Mouse (Mus musculus) heart, adult 8-10 months (tissue): ENCODE data around the gene Stk33. TPM values are rescaled to one million over a fixed set of nuclear protein-coding genes. Genes with fewer than 3 reads are reported as not detected.

Experiments
- DNase-seq: peaks from one replicate; pipeline ENCODE4 v3.0.0; 2022; ENCODE audit warnings: low spot score
- total RNA-seq, 4 experiments: library from RNA; stranded (reverse); gene quantifications; 2 replicates each; pipeline ENCODE4 v1.2.4; 2022

The Stk33 gene
- total RNA-seq, 4 experiments from 2014 or later, result 0.14 to 0.25 TPM; not detected in 2

DNA sequence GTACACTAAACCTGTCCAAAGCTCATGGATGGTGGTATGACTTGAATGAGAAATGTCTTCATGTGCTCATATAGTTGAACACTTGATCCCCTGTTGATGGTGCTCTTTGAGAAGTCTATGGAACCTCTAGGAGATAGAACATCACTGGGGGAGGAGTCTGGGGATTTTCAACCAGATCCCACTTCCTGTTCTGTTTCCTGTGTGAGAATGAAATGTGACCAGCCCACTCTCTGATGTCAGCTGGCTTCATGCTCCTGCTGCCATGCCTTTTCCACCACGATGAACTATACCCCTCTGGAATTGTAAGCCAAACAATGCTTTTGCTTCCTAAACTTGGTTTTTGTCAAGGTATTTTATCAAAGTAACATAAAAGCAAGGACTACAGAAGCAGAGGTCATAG is 81.0 kb downstream of the Stk33 start:
- no peak for DNase-seq

DNA sequence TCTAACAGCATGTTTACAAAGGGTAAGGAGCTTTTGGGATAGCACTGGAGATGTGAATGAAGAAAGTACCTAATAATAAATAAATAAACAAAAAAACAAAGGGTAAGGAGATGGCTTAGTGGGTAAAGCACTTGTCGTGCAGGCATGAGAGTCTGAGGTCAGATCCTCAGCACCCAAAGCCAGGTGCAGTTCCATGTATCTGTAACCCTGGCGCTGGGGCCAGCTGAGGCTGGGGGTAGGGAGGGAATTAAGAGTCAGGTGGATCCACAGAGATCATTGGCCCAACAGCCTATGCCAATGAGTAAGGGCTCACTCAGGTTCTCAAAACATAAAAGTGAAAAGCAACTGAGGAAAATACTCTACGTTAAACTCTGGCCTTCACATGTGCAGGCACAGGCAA is 91.6 kb downstream of the Stk33 start:
- no peak for DNase-seq

DNA sequence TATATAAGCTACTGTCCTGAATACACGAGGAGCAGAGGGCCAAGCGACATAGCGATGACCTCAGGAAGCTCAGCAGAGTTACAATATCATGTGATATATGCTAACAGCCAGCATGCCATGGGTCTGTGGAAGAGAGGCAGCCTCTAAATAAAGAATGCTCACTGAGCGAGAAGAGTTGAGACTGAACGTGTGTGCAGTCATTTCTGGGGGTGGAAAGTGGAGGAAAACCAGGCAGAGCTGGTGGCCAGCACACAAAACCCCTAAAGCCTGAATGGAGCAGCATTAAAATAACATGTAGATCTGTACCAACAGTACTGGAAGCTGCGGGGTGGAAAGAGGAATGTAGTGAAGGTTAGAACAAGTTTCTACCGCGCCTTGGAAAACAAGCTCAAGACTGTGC is 107.2 kb downstream of the Stk33 start:
- no peak for DNase-seq

DNA sequence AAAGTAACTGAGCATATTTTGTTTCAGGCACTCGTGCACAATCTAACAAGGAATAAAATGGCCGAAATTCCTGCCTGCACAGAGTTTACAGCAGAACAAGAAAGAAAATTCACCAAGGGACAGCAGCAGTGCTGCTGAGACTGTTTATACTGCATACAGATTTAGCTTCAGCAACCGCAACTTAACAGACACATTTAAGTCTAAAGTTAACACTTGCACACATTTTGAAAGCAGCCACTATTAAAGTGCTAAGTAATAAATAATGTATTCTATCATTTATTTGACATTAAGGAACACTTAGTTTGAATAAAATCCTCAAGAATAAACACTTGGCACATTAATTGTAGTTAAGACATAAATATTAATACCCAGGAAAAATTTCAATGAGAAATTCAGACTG is 110.1 kb downstream of the Stk33 start:
- no peak for DNase-seq

DNA sequence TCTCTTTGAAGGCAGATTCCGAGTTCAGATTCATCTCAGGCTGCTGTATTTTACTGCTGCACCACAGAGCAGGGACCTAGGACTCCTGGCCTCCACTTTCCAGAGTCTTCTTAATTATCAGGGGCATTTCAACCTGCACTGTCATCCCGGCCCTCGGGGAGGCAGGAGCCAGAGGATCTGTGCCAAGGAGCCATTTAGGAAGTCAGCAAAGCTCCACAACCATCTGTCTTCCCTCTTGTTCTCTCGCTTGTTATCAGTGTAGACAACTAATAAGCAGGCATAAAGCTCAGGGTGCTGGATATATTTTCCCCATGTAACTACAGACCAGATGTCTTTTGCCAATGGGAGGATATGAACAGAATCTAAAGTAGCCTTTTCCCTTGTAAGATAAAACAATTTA is 112.1 kb downstream of the Stk33 start:
- DNase-seq, result no peak

DNA sequence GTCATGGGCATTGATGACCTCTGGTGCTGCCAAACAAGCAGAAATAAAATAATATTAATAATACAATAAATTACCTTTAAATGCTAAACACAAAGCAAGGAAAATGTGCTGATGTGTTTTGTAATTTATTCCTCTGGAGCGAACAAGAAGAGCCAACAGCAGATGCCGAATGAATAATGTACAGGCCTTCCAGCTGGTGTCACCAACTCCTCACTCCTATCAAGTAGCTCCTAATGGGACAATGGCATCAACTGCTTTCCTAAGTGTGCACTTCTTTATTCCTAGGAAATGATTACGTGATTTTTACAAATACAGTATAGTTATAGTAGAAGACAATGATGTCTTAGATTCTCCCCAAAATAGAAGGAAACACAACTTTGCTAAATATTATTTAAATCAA is 113.2 kb downstream of the Stk33 start:
- no peak for DNase-seq

DNA sequence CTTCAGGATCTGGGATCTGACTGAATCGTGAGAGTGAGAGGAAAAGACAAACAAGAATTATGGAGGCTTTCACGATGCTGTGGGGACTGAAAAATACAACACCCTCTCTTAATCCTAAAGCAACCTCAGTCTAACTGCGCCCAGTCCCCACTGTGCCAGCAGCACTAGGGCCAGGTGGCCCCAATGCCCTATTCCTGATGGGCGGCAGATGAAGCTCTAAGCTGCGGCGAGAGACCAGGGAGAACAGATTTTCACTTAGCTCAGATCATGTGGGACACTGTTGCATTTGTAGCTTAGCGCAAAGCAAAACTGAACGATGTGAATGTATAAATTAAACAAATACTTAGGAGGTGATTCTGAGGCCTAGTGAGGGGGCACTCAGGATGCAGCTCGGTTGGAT is 113.7 kb downstream of the Stk33 start:
- DNase-seq, result no peak

DNA sequence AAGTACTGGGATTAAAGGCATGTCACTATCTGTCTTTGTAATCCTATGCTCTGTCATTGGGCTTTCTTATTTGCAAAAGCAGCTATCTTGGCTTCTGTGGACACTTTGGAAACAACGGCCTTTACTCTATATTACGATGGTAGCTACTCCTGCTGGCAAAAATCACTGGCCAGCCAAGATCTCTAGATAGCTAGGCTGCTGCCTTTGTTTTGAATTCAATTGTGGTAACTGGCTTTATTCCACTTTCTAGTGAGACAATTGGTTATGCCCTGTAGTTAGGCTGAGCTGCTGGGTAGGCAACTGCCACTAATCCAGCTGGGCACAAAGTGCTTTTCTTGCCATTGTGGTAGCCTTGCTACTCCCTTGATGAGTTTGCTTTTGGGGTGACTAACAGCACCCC is 129.4 kb downstream of the Stk33 start:
- DNase-seq, result no peak

DNA sequence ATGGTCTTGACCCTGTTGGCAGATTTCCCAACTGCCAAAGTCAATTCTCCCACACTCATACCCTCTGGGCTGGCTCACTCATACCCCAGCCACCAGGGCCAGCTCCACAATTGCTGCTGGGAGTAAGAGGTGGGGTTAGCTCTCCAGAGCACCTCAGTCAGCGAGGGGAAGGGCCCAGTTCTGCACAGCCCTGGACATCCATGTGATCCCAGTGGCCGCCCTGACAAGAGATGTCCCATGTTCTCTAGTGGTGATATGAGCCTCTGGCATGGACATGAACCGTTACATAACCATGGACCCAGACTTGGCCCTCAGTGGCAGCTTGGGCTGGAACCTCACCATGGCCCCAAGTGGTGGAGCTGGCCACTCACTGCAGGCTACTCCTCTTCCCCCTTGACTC is 143.1 kb downstream of the Stk33 start:
- no peak for DNase-seq

DNA sequence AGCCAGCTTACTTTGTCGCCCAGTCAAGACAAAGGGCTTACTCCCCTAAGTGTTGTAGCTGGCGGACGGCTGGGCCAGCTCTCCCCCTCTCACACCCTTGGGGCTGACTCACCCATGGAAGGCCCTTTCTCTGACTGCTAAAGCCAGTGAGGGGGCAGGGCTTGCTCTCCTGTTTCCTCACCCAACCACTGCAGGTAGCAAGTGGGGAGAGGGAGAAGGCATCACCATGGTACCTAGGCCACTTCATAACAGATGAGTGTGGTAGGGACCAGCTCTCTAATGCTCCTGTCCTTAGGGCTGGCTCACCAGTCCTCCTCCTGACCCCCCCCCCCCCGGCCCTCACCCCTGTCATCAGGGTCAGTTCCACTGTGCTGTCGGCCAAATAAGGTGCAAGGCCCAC is 143.5 kb downstream of the Stk33 start:
- no peak for DNase-seq

DNA sequence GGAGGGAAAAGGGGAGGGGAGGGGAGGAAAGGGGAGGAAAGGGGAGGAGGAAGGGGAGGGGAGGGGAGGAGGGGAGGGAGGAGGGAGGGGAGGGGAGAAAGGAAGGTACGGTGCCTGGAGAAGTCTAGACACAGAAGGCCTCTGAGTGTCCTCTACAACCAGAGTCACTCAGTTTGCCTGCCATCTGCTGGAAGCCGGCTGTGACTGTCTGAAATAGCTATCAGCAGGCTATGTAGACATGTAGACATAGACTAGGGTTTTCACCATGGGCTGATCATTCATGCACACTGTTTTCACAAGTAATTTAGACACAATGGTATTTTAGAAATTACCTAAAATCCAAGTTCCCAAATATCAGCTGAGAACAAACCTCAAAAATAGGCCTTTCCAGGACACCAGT is 148.4 kb downstream of the Stk33 start:
- DNase-seq, result no peak

DNA sequence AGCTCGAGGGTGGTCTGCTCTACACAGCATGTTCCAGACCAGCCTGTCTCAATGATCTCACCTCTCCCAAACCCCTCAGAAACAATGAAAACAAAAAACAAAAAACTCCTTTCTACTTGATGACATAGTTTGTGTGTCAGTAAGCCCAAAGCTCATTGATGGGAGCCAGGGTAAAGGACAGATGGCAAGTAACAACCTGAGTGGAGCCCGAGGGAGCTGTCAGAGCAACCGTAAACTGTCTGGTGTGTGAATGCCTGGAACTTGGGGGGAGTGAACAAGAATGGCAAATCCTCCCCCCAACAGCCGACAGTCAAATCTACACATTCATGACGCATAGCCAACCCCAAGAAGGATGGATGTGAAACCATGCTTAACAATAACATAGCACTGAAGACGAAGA is 149.8 kb downstream of the Stk33 start:
- no peak for DNase-seq

DNA sequence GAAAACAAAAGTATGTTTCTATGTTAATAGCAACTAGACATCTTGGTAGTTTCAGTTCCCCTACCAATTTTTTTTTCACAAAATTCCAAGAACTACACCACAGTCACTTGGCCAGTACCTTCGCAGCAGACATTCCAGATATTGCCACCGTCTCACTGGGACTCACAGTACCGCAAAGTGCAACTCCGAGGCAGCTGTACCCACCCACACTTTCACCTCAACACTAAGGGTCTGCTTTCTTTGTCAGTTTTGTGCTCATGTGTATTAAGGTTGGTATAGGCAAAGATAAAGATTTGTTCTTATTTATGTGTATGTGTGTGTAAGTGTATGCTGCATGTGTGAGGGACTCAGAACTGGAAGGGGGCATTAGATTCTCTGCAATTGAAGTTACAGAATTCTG is 156.8 kb downstream of the Stk33 start:
- no peak for DNase-seq

DNA sequence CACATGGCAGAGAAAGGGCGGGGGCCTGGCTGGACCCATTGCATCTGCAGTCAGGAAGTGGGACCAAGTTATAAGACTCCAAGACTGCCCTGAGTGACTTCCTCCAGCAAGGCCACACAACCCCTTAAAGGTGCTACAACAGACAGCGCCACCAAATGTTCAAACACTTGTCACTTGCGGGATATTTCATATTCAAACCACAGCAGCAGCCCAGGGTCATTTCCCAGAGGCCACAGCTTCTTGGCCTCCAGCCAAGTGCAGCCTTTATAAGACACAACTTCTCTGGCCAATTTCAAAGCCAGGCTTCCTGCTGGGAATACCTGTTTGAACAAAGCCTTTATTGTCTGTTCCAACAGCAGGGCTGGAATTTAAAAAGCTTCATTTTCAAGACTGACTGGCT is 162.3 kb downstream of the Stk33 start:
- peak; percentile 17 for DNase-seq

DNA sequence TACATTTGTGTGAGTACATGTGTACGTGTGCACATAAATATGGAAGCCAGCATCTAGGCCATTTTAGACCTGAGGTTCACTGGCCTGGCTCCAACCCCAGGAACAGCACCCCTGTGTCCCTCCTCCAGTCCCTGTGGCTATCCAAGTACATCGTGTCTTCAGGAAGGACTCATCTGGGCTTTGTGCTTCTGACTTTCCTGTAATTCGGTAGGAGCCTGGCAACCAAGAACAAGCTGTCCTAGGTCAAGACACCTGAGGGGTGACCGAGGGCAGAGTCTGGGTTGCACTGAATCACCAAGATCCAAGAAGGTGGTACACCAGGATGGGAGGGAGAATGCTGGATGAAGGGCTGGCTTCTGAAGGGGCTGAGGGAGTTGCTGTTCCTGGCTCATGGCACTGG is 163.0 kb downstream of the Stk33 start:
- DNase-seq, result no peak

DNA sequence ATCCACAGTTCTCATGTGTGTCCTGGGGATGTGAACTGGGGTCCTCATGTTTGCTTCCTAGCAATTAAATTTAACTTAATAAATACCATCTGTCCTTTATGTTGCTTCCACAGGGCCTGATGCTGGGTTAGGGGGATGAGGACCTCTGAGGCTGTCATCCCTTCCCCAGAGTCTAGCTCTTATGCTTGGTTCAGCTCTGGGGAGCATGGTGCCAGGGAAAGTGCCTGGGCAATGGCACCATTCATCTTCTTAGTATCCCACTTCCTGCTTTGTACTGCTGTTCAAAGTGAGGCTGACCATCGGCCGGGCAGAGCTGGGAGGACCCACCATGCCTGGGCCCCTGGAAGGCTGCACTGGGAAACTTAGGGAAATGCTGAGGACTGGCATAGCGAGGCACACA is 163.7 kb downstream of the Stk33 start:
- no peak for DNase-seq

DNA sequence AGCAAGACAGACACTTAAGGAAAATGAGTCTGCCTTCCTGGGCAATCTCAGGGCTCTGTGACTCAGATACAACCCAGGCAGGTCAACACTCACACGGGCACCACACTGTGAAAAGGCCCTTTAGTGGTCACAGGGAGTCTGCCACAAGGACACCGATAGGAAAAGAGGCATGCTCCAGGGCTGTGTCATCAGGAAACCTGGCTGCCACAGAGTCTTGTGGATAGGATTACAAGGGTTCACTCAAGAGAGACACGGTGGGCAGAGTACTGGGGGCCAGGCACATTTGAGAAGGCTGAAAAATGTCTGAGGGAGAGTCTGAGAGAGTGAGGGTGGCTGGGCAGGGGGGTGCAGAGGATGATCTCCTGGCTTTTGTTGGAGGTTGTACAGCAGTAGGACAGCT is 164.6 kb downstream of the Stk33 start:
- no peak for DNase-seq

DNA sequence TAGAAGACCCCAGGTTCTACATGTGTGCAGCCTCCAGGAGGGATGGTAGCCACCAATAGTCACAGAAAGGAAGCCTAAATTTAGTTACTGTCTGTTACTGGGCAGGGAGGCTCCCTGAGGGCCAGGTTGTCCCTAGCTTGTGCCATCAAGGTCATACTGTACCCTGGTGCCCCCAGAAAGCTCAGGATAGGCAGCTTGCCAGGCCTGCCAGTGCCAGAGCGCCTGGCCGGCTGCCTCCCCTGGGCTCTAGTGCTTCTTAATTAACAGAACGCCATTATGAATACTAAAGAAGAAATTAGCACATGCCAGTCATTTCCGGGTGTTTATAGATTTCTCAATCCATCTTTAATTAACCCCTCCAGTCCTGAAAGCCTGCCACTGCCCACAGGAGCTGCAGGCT is 169.8 kb downstream of the Stk33 start:
- DNase-seq, result peak; percentile 39

DNA sequence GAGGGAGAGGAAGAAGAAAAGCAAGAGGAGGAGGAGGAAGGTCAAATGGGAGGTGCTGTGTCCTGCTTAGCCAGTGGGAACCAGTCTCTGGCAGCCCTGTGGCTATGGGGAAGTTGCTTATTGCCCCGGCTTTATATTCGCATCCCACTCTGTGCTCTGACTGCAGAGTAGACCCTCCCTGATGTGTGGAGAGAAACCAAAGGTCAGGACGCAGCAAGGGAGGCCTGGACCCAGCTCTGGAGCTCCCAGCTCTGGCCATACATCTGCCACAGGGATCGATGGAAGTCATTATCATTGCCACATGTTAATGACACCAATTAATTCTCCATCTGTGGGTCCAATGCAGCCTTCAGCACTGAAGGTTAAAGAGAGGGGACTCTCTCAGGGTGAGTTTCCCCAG is 171.5 kb downstream of the Stk33 start:
- DNase-seq, result no peak

DNA sequence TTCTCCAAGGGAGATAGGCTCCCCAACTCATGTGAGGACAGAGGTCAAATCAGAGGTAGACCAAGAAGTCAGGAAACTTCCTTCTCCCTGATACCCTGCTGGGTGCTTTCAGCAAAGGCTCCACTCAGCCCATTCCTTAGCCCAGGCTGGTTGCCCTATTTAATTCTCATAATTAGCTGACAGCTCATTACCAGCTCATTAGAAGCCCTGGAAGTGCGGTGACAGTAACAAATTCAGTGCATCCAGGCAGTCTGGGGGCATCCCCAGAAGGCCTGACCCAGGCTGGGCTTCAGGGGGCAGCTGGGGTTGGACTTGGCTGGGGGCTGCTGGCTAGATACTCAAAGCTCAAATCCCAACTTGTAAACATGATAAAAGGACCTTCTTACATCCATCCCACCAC is 172.7 kb downstream of the Stk33 start:
- DNase-seq, result no peak

DNA sequence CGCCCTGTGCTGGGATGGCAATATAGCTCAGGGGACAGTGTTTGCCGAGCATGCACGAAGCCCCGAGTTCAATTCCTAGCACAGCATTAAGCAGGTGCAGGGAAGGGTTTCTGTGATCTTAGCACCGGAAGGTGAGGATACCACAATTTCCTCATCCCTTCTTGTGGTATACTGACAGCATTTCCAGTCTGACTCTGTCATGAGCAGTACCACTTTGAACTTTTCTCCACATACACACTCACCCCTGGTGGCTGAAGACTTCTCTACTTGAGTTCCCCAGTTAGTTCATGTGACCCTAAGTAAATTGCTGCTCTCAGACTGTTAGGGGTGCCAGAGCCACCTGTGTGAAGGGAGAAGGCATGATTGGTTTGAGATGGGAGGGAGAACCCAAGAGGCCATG is 173.3 kb downstream of the Stk33 start:
- DNase-seq, result no peak

DNA sequence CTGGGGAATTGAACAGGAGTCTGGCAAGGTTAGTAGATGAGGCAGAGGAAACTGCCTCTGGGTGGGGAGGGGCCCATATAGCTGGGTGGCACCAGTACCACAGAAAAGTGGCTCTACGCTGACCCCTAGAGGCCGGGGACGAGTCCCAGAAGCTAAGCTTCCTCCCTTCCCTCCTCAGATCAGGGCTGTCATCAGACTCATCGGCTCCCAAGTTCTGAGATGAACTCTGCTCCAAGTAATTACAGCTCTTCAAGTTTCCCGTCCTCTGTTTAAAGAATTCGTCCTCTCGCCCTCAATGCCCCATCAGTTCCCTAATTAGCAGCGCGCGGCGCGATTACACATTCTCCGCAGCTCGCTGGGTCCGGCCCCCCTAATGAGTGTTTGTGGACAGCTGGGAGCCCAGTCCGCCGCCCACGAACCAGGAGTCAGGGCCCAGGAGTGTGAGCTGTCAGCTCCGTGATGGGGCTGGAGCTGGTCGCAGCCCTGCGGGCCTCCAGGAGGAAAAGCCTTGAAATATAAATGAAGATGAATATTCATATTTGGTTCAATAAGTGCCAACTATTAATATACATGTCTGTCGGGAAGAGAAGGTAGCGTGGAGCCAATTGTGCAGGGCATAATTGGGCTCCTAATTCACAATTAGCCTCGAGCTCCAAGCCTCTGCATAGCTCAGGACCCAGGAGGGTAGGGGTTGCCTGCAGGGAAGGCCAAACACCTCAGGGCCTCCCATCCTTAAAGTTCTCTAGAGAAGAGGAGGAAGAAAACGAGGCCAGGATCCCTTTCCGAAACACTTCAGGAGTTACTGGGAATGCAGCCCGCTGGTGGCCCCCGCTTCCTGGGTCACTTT is 183.2 kb downstream of the Stk33 start:
- DNase-seq, result peak; percentile 28

DNA sequence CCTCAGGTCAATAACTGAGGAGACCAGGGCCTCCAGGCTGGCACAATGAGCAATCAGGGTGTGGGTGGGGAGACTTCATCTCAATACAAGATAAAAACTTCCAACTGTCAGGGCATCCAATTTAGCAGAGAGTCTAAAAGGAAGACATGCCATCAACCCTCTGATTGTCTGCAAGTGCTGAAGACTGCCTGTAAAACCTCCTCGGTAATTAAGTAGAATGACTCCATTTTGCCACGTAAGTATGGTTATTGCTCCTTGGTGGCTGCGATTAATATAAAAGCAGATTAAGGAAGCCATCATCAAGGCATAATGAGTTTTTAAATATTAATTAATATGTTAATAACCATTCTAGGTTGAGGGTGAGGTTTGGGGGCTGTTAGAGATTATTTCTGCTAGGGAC is 187.5 kb downstream of the Stk33 start:
- no peak for DNase-seq

DNA sequence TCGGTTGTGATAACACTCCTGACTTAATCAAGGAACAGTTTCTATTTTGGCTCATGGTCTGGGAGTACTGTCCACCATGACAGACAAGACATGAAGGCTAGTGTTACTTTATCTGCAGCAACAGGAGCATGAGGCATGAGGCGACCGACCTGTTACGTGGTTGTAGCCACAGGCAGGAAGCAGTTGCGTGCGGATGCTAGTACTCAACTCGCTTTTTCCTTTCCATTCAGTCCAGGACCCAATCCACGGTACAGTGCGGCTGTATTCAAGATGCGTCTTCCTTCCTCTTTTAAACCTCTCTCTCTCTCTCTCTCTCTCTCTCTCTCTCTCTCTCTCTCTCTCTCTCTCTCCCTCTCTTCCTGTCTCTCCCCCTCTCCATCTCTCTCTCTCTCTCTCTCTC is 194.1 kb downstream of the Stk33 start:
- DNase-seq, result no peak
